Mouse (Mus musculus) erythroblast, embryonic 14.5 days (primary cell): ENCODE data around the gene Dclre1b.
"Not testable (repeated sequence)": the region's sequence is repeated elsewhere in the genome, so short reads cannot be mapped to it uniquely, and the experiment has no call there.

Source experiments
- GATA1 ChIP-seq: IDR thresholded peaks from 2 replicates; pipeline ENCODE4 v1.6.1; 2012; ENCODE audit warnings: low read length, inconsistent platforms, mixed read lengths
- TAL1 ChIP-seq: IDR thresholded peaks from 3 replicates; pipeline ENCODE4 v1.6.1; 2012; ENCODE audit warnings: low read length, inconsistent platforms, mixed read lengths

DNA sequence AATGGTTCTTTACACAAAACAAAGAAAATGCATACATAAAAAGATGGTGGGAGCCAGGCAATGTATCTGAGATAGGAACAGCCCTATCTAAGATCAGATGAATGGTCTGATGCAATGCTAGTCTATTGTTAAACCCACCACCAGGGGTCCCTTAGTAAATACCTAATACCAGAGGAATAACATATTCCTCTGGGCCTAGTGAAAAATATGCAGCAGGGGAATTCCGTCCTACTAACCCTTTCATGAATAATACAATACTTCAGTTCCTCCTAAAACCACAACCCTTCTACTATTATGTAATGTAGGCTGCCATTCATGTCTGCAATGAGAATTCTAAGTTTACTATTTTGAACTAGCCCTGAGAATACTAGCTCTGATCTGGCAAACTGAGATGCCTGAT, 21.4 kb upstream of the Dclre1b start:
- TF ChIP-seq GATA1, TAL1: not testable (repeated sequence)
